Mouse (Mus musculus) ES-Bruce4 (cell line): Measurements from ENCODE around the gene Med31.

Experiments used
- EP300 ChIP-seq: IDR thresholded peaks from 2 replicates; pipeline ENCODE4 v1.6.1; 2011; ENCODE audit warnings: low read depth, low read length; ENCODE audit not compliant: insufficient read depth
- POLR2A ChIP-seq: IDR thresholded peaks from one replicate; pipeline ENCODE4 v1.8.1; 2011; ENCODE audit warnings: low read length; ENCODE audit not compliant: insufficient read depth

DNA sequence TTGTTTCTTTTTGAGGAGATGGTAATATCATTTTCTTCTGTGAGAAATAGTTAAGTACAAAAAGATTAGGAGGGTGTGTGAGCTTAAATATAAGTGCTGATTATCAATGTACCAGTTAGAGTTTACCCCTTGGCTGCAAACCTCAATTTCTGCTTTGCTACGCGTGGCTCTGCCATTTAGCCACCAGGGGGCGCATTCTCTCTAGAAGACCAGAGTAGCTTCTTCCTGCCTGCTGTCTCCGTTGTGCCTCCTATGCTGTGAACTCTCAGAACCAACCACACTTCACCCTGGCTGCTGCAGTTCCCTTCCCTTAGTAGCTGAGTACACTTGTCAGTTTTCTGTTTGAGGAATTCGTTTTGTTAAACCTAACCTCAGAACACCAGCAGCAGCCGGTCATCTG, 5.9 kb upstream of the Med31 start:
- TF ChIP-seq EP300 (no peak), POLR2A (no peak)
